Mouse (Mus musculus) hindbrain, embryonic 11.5 days (tissue): ENCODE results near the gene R3hcc1l. TPM values are rescaled to one million over a fixed set of nuclear protein-coding genes. Genes with fewer than 3 reads are reported as not detected.

Experiments
- ATAC-seq: fragments of 200-750 bp; cut with Nextera tagmentation; 2 replicates; pipeline ENCODE4 v1.8.0; 2017; ENCODE audit warnings: mild to moderate bottlenecking, moderate TSS enrichment, moderate library complexity; ENCODE audit not compliant: low FRiP score
- DNase-seq: peaks from one replicate; pipeline ENCODE4 v3.0.0-alpha.2; 2015; ENCODE audit warnings: low spot score
- H3K27ac ChIP-seq: fragments of 300-500 bp; sonication (generic); 2 replicates; pipeline ENCODE4 v1.5.1; 2014; ENCODE audit warnings: mild to moderate bottlenecking, low read depth, low read length
- H3K27me3 ChIP-seq: fragments of 300-500 bp; sonication (generic); 2 replicates; pipeline ENCODE4 v1.6.1; 2014; ENCODE audit warnings: mild to moderate bottlenecking, low read length, moderate library complexity, mixed read lengths; ENCODE audit not compliant: control insufficient read depth, insufficient read depth
- H3K36me3 ChIP-seq: fragments of 300-500 bp; sonication (generic); 2 replicates; pipeline ENCODE4 v1.6.1; 2014; ENCODE audit warnings: mild to moderate bottlenecking, low read length, moderate library complexity, mixed read lengths; ENCODE audit not compliant: control insufficient read depth, insufficient read depth
- H3K4me1 ChIP-seq: fragments of 300-500 bp; sonication (generic); replicated peaks from 2 replicates; pipeline ENCODE4 v1.6.1; 2014; ENCODE audit warnings: low read length, mixed read lengths; ENCODE audit not compliant: control insufficient read depth, insufficient read depth
- H3K4me2 ChIP-seq: fragments of 300-500 bp; sonication (generic); replicated peaks from 2 replicates; pipeline ENCODE4 v1.6.1; 2014; ENCODE audit warnings: mild to moderate bottlenecking, low read depth, low read length
- H3K4me3 ChIP-seq: fragments of 300-500 bp; sonication (generic); 2 replicates; pipeline ENCODE4 v1.5.1; 2014; ENCODE audit warnings: low read depth, low read length
- H3K9ac ChIP-seq: fragments of 300-500 bp; sonication (generic); 2 replicates; pipeline ENCODE4 v1.6.1; 2014; ENCODE audit warnings: low read depth, low read length
- H3K9me3 ChIP-seq: fragments of 300-500 bp; sonication (generic); 2 replicates; pipeline ENCODE4 v1.6.1; 2016; ENCODE audit warnings: low read length; ENCODE audit not compliant: control insufficient read depth
- WGBS: fragments of 180-500 bp; shearing (Covaris S2); extraction: QIAGEN DNeasy Blood & Tissue Kit; methylation state at CpG from one replicate; pipeline ENCODE4 v1.1.7; 2014; 5-methylcytosine and 5-hydroxymethylcytosine counted together
- polyA plus RNA-seq: library from polyadenylated mRNA; unstranded; fragments of >200 nt; fragmentation: Nextera tagmentation; extraction: Ambion mirVana; gene quantifications from 2 replicates; pipeline ENCODE4 v1.2.1, GENCODE M21; 2014

The R3hcc1l gene
- polyA plus RNA-seq = 23.4 and 24.7 TPM in 2 replicates

DNA sequence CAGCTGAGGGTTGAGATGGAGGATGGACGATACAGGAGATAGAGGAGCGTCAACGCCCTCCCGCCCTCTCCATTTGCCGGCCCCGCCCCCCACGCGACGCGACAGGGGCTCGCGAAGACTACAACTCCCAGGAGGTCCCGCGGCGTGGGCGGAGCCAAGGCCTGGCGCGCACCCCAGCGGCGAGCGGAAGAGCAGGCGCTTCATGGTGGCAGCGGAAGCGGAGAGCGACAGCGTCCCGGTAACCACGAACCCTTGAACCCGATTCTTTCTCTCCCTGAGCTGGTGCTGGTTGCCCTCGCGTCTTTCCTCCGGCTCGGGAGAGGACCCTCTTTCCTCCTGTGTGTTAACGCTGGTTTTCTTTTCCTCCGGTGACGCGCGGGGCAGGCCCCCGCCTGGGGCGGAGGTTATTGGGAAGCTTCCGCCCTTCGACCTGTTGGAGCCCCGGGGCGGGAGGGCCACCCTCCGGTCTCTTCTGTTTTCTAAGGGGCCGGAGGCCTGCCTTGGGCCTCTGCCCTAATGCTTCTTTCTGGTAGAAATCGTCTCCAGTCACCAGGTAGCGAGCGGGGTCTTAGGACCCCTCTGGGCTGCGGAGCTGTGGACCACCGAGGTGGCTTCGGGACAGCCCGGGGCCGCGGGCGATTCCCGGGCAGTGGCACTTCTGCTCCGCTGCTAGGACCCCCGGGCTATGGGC lies at the start of gene R3hcc1l:
R3hcc1l (plus strand) TSS at position 140 of the 691 bp plus-strand sequence.
- H3K27ac ChIP-seq = peak within 1 kb of the TSS; percentile 13; the same call in 1 of the 2 replicates
- no peaks in the 10 kb centered on the region for H3K36me3 ChIP-seq
- H3K4me2 ChIP-seq = peak within 1 kb of the TSS; percentile 67
- ATAC-seq = peak; percentile 96
- H3K4me1 ChIP-seq = peaks cover 4% of the 10 kb centered on the region; the same call in 1 of the 2 replicates
- 1% methylated on average over 57 of the region's 59 CpGs for WGBS
- peak within 1 kb of the TSS; percentile 87 for H3K4me3 ChIP-seq
- H3K27me3 ChIP-seq = no peaks in the 10 kb centered on the region
- H3K9me3 ChIP-seq = no peaks in the 10 kb centered on the region
- DNase-seq = peak; percentile 98
- H3K9ac ChIP-seq = peak within 1 kb of the TSS; percentile 79

DNA sequence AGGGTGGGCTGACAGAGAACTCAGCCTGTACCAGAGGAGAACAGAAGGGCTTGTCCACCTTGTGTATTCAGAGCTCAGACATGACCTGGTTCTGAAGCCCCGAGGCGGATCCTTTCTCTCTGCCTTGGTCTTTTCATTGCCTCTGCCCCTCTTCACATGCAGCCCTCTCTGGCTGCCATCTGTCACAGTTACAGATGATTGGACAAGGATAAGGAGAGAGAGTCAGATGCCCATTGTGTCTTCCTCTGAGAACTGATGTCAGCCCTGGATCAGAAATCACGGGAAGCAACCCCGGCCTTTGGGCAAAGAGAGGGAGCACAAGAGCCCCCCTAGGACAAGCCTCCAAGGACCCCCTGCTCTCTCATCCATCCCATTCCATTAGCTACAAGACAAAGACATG lies 47.0 kb upstream of the R3hcc1l start:
- H3K9ac ChIP-seq = no peak overlapping the region
- no peaks in the 10 kb centered on the region for H3K9me3 ChIP-seq
- DNase-seq = peak; percentile 21
- H3K27ac ChIP-seq = 0 out of 2 replicates have a peak overlapping the region, but pooled peaks have one; percentile 27
- H3K4me2 ChIP-seq = no peak overlapping the region
- no peaks in the 10 kb centered on the region for H3K4me1 ChIP-seq
- WGBS = 60% methylated on average over 4 of the region's 4 CpGs
- peak; percentile 56; the same call in 1 of the 2 replicates for ATAC-seq
- no peak overlapping the region for H3K4me3 ChIP-seq
- H3K36me3 ChIP-seq = no peaks in the 10 kb centered on the region
- no peaks in the 10 kb centered on the region for H3K27me3 ChIP-seq

DNA sequence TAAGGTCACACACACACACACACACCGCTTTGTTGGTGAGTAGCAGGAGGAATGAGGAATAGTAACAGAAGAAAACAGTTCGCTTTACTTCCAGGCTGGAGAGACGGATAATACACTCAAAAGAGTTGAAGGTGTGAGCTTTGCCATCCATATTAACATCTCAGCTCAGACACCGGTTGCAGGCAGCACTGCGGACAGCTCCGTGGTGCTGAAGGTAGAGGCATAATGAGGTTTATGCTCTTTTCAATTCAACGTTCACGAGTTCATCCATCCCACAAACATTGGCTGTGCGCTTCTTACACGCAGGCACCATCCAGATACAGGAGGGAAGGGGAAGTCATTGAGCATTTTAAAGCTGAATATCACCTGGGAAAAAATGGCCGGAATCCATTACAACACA lies 45.7 kb upstream of the R3hcc1l start:
- ATAC-seq = no peak
- Histone ChIP-seq H3K9me3 (no peaks in the 10 kb centered on the region), H3K9ac (no peak overlapping the region), H3K27me3 (no peaks in the 10 kb centered on the region), H3K4me1 (no peaks in the 10 kb centered on the region), H3K27ac (no peak overlapping the region), H3K4me3 (no peak overlapping the region), H3K36me3 (no peaks in the 10 kb centered on the region), H3K4me2 (no peak overlapping the region)
- whole genome bisulfite sequencing = 28% methylated on average over 11 of the region's 11 CpGs
- DNase-seq = peak; percentile 54

DNA sequence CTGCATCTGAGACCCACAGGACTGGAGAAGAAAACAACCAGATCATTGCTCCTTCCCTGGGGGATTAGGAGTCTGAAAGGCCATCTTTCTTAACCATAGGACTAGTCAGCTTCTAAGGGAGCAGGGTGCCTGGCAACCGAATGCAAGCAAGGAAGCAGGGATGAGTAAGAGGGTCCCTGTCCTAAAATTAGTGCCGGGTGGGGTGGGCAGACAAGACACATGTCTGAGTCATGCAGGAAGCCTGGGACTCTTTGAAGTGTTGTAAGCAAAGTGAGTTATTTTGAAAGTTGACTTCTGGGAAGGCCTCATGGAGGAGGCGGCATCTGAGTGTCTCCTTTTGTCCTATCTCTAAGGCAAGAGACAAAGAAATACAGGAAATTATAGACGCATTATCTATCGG lies 40.8 kb upstream of the R3hcc1l start:
- H3K4me3 ChIP-seq = no peak overlapping the region
- H3K9me3 ChIP-seq = no peaks in the 10 kb centered on the region
- no peaks in the 10 kb centered on the region for H3K27me3 ChIP-seq
- WGBS = 89% methylated on average over 5 of the region's 5 CpGs
- H3K4me2 ChIP-seq = no peak overlapping the region
- DNase-seq (no peak), ATAC-seq (no peak)
- H3K9ac ChIP-seq = no peak overlapping the region
- no peaks in the 10 kb centered on the region for H3K4me1 ChIP-seq
- no peaks in the 10 kb centered on the region for H3K36me3 ChIP-seq
- no peak overlapping the region for H3K27ac ChIP-seq

DNA sequence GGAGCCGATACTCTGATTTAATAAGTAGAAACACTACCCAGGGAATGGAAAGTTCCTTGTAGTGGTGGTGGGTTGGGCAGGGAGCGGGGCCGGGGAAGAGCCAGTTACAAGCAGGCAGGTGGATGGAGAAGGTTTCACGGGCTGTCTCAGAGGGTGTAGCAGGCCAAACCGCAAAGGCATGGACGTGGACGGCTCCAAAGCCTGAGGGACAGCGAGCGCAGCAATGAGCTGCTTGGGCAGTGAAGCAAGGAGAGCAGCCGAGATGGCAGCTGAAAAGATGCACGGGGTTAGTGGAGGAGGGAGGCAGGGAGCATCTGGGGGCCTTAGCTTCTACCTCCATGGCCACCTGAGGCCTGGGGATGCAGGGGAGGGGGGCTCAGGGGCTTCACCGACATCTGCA lies 40.3 kb upstream of the R3hcc1l start:
- no peaks in the 10 kb centered on the region for H3K27me3 ChIP-seq
- H3K4me3 ChIP-seq = no peak overlapping the region
- H3K36me3 ChIP-seq = no peaks in the 10 kb centered on the region
- H3K27ac ChIP-seq = no peak overlapping the region
- 51% methylated on average over 12 of the region's 12 CpGs for WGBS
- H3K4me1 ChIP-seq = no peaks in the 10 kb centered on the region
- ATAC-seq = peak; percentile 49
- DNase-seq = peak; percentile 29
- no peaks in the 10 kb centered on the region for H3K9me3 ChIP-seq
- no peak overlapping the region for H3K9ac ChIP-seq
- H3K4me2 ChIP-seq = no peak overlapping the region

DNA sequence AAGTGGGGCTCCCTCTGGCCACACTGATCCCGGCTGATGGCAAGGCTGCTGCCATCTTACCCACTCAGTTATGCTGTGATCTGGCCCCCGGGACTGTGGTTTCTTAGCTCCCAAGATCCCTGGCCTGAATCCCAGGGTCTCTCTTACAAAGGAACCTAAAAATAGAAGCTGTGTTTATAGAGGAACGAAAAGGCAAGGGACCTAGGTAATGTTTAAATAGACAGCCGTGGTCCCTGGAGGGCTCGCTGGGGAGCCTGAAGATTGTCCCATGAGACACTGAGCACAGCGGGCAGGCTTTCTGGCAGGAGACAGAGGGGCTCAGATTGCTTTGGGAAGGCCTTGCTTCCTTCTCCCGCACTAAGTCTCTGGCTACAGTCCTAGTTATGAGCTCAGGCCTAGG lies 33.1 kb upstream of the R3hcc1l start:
- WGBS = 71% methylated on average over 7 of the region's 7 CpGs
- H3K4me2 ChIP-seq = no peak overlapping the region
- no peak overlapping the region for H3K4me3 ChIP-seq
- no peaks in the 10 kb centered on the region for H3K4me1 ChIP-seq
- H3K9me3 ChIP-seq = no peaks in the 10 kb centered on the region
- ATAC-seq = no peak
- H3K36me3 ChIP-seq = no peaks in the 10 kb centered on the region
- H3K27me3 ChIP-seq = no peaks in the 10 kb centered on the region
- H3K27ac ChIP-seq = no peak overlapping the region
- no peak for DNase-seq
- H3K9ac ChIP-seq = no peak overlapping the region

DNA sequence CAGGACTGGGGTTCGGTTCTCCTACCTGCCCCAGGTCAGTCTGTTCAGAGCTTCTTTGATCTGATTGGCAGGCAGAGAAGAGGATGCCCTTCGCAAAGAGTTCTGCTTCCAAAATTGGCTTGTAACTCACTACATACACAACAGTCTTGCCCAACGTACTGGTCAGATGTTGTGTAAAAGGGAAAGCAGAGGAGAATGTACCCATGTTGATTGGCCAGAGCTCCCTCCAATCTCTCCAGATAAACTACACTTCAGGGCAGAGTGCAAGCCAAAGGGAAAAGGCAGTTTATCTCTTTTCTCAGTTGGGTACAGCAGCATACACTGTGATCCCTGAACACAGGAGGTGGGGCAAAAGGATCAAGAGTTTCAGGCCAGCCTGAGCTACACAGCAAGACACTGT lies 31.3 kb upstream of the R3hcc1l start:
- no peaks in the 10 kb centered on the region for H3K9me3 ChIP-seq
- ATAC-seq = no peak
- no peaks in the 10 kb centered on the region for H3K4me1 ChIP-seq
- no peaks in the 10 kb centered on the region for H3K27me3 ChIP-seq
- no peak for DNase-seq
- no peak overlapping the region for H3K4me3 ChIP-seq
- no peak overlapping the region for H3K4me2 ChIP-seq
- no peaks in the 10 kb centered on the region for H3K36me3 ChIP-seq
- no peak overlapping the region for H3K9ac ChIP-seq
- 87% methylated on average over 3 of the region's 3 CpGs for WGBS
- no peak overlapping the region for H3K27ac ChIP-seq

DNA sequence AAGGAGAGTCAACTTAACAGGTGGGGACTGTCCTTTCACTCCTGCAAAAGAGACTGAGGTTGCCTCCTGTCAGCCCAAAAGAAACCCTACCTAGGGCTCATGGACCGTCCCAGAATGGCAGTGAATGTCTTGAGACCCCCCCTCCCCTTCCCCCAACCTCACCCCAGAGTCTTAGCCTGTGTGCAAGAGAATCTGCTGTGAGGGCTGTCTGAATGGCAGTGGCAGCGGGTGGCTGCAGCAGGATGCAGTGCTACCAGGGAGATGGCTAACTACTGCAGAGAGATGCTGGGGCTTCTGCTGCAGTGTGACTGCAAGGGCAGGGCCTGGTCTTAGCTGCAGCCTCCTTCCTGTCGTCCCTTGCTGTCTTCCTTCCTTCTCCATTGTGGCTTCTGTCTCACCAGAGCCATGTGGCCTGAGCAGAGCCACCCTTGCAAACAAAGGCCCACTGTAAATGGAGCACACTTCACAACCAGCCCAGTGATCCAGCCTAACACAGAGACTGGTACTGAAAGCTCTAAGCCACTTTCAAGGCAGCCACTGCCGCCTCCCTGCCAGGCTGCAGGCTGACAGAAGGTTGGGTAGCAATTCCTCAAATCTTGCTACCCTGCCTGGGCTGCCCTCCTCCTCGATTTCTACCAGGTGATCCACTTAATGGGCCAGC lies 25.2 kb upstream of the R3hcc1l start:
- DNase-seq = peak; percentile 18
- H3K4me2 ChIP-seq = no peak overlapping the region
- 43% methylated on average over 5 of the region's 5 CpGs for WGBS
- no peak overlapping the region for H3K27ac ChIP-seq
- no peaks in the 10 kb centered on the region for H3K9me3 ChIP-seq
- no peak overlapping the region for H3K4me3 ChIP-seq
- ATAC-seq = no peak
- H3K36me3 ChIP-seq = no peaks in the 10 kb centered on the region
- H3K27me3 ChIP-seq = no peaks in the 10 kb centered on the region
- H3K9ac ChIP-seq = peak overlapping the region; percentile 27; the same call in 1 of the 2 replicates
- H3K4me1 ChIP-seq = no peaks in the 10 kb centered on the region

DNA sequence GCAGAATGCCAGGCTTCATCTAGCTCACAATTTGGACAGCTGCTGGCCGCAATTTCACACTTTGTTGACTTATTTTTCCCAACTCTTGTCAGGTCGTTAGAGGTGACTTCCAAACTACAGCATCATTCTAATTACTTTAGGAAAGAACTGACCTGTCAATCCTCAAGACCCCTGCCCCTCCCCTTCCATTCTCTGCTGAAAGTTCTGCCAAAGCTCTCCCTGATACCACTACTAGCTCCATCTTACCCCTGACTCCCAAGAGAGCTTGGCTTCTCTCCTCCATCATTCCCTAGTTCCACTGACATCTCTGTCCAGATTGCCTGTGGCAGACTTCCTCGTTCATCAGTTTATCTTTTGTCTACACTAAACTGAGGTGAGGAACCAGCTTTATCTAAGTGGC lies 14.4 kb upstream of the R3hcc1l start:
- Histone ChIP-seq H3K9ac (no peak overlapping the region), H3K9me3 (no peaks in the 10 kb centered on the region), H3K36me3 (no peaks in the 10 kb centered on the region), H3K4me1 (no peaks in the 10 kb centered on the region), H3K27ac (no peak overlapping the region), H3K4me3 (no peak overlapping the region), H3K27me3 (no peaks in the 10 kb centered on the region), H3K4me2 (no peak overlapping the region)
- DNase-seq = no peak
- no peak for ATAC-seq
- WGBS = 56% methylated on average over 3 of the region's 3 CpGs
